In the genomic region with DNA sequence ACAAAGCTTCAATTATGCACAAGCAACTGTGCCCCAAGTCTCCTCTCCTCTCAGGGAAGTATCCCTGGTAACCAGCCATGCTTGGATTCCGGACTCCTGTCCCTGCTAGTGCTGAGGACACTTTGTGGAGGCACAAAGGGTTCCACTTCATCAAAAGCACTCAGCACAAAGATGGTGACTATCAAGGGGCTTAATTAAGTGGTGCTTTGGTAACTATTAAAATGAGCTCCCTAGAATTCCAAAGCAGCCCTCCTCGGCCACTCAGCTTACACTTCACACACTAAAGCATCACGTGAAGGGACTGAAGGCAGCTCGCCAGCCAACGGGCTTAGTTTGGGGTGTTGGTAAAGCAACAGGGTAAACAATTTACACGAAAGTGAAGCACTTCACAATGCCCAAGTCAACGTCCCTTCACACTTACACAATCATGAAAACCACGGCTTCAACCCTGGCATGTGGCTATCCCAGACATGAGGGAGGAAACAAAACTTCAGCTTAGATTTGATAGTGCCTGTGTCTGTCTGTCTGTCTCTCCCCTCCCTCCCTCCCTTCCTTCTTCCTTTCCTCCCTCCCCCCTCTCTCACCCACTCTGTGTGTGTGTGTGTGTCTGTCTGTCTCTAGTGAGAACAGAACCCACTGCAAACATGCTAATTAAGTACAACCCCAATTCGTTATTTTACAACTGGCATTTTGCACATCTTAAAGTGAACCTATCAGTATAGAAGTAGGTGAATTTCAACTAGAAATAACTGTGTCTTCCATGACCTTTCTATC, we compare ENCODE assay signal across 11 mouse cellular contexts. TPM values are rescaled to one million over a fixed set of nuclear protein-coding genes. Genes with fewer than 3 reads are reported as not detected.
DNase-seq lines count a peak whose midpoint lies in the region; ATAC-seq and TF ChIP-seq lines count a peak whose summit lies in the region.
"Had no signal": no experiment of that assay in that cellular context is flagged by ENCODE, and none has a peak within 500 bp of the region (broad histone marks: within the 10 kb centered on the region; RNA-seq: fewer than 3 reads in every experiment).

No protein-coding gene starts in this region.

- no peak overlapping the region for H3K4me2 ChIP-seq in hindbrain, embryonic 13.5 days
- no peak overlapping the region for H3K4me2 ChIP-seq in midbrain, embryonic 12.5 days (replicated peaks)
- no peak overlapping the region for H3K4me2 ChIP-seq in liver, embryonic 12.5 days
- H3K4me2 ChIP-seq: lung, embryonic 15.5 days had no signal

- no peak overlapping the region for H3K4me3 ChIP-seq in hindbrain, embryonic 13.5 days
- no peak overlapping the region for H3K4me3 ChIP-seq in midbrain, embryonic 12.5 days
- no peak overlapping the region for H3K4me3 ChIP-seq in liver, embryonic 12.5 days
- H3K4me3 ChIP-seq: lung, embryonic 15.5 days had no signal

- H3K9ac ChIP-seq in hindbrain, embryonic 13.5 days: no peak overlapping the region
- H3K9ac ChIP-seq in midbrain, embryonic 12.5 days (replicated peaks): no peak overlapping the region
- H3K9ac ChIP-seq in liver, embryonic 12.5 days: no peak overlapping the region
- H3K9ac ChIP-seq: lung, embryonic 15.5 days had no signal

- no peak for TF ChIP-seq CTCF in brain, embryonic 14.5 days (IDR thresholded peaks at IDR 0.05; ENCODE audit: borderline replicate concordance, extremely low read depth, insufficient read depth, insufficient read length)

- no peak for TF ChIP-seq POLR2A in brain, embryonic 14.5 days (IDR thresholded peaks at IDR 0.05; ENCODE audit: borderline replicate concordance, extremely low read depth, insufficient read depth, insufficient read length, poor library complexity, severe bottlenecking)

- H3K4me1 ChIP-seq in hindbrain, embryonic 13.5 days (replicated peaks): peaks cover 19% of the 10 kb centered on the region
- peaks cover 26% of the 10 kb centered on the region for H3K4me1 ChIP-seq in midbrain, embryonic 12.5 days
- peaks cover 22% of the 10 kb centered on the region; the same call in 1 of the 2 replicates for H3K4me1 ChIP-seq in liver, embryonic 12.5 days

- 0 out of 2 replicates have a peak overlapping the region, but pooled peaks have one; percentile 44 for H3K27ac ChIP-seq in hindbrain, embryonic 13.5 days
- H3K27ac ChIP-seq in midbrain, embryonic 12.5 days (replicated peaks): peak overlapping the region; percentile 16; the same call in 1 of the 2 replicates
- no peak overlapping the region for H3K27ac ChIP-seq in liver, embryonic 12.5 days
- H3K27ac ChIP-seq: lung, embryonic 15.5 days had no signal

- no peaks in the 10 kb centered on the region for H3K9me3 ChIP-seq in hindbrain, embryonic 13.5 days
- no peaks in the 10 kb centered on the region for H3K9me3 ChIP-seq in midbrain, embryonic 12.5 days
- H3K9me3 ChIP-seq in liver, embryonic 12.5 days (replicated peaks): no peaks in the 10 kb centered on the region
- H3K9me3 ChIP-seq: lung, embryonic 15.5 days had no signal

- H3K27me3 ChIP-seq in hindbrain, embryonic 13.5 days: peaks cover 20% of the 10 kb centered on the region
- H3K27me3 ChIP-seq in midbrain, embryonic 12.5 days: peaks cover 32% of the 10 kb centered on the region
- H3K27me3 ChIP-seq in liver, embryonic 12.5 days (replicated peaks): no peaks in the 10 kb centered on the region
- H3K27me3 ChIP-seq: lung, embryonic 15.5 days had no signal

- WGBS in hindbrain, embryonic 13.5 days: 33% methylated on average over 9 of the region's 9 CpGs
- WGBS in midbrain, embryonic 12.5 days: 37% methylated on average over 9 of the region's 9 CpGs
- 58% methylated on average over 9 of the region's 9 CpGs for WGBS in liver, embryonic 12.5 days (ENCODE audit: insufficient replicate concordance)

- DNase-seq in heart, adult 11 months: peak; percentile 61
- DNase-seq in heart, postnatal 36 days: no peak
- DNase-seq in brain, embryonic 14.5 days (ENCODE audit: low read depth): peak; percentile 95
- no peak for DNase-seq in thymus, postnatal 10 days (ENCODE audit: low spot score in 2 of 2)
- no peak for DNase-seq in thymus, postnatal 25 days
- DNase-seq: kidney, postnatal 14 days; spleen, adult 18-20 months had no signal

- no peaks in the 10 kb centered on the region for H3K36me3 ChIP-seq in hindbrain, embryonic 13.5 days
- 0 out of 2 replicates have a peak, but pooled peaks cover 3% of the 10 kb centered on the region for H3K36me3 ChIP-seq in midbrain, embryonic 12.5 days
- H3K36me3 ChIP-seq in liver, embryonic 12.5 days: peaks cover 5% of the 10 kb centered on the region; the same call in 1 of the 2 replicates
- H3K36me3 ChIP-seq: lung, embryonic 15.5 days had no signal

- peak; percentile 63 for ATAC-seq in hindbrain, embryonic 13.5 days (ENCODE audit: low FRiP score)
- ATAC-seq in midbrain, embryonic 12.5 days (ENCODE audit: low FRiP score, low read depth): peak; percentile 81
- no peak for ATAC-seq in liver, embryonic 12.5 days

- intact Hi-C loops in heart, postnatal 36 days (cut with DNase I): no loop called here

RNA-seq across cellular contexts. Expression of gene Cox10, which starts 27.9 kb away (rescaled TPM):
- total RNA-seq in heart, postnatal 36 days (2021): 10 to 100 TPM; 63.4 to 76.8 TPM
- polyA plus RNA-seq in brain, embryonic 14.5 days (2012; rRNA removed): 13.5 and 16.8 TPM in 2 replicates
- 22.6 and 23.9 TPM in 2 replicates for polyA plus RNA-seq in hindbrain, embryonic 13.5 days (2015; fragmentation: Nextera tagmentation; extraction: Ambion mirVana)
- 21.1 and 23.9 TPM in 2 replicates for polyA plus RNA-seq in midbrain, embryonic 12.5 days (2016; fragmentation: Nextera tagmentation; extraction: Ambion mirVana)
- polyA plus RNA-seq in liver, embryonic 12.5 days (2016; fragmentation: Nextera tagmentation; extraction: Ambion mirVana): 13.5 and 13.7 TPM in 2 replicates

Comparison
In these comparisons a context has a peak if more than half of its experiments do, and no peak if none do; other contexts are left out.
1. DNase-seq: peak in heart, adult 11 months (single experiment) and brain, embryonic 14.5 days (single experiment); none in heart, postnatal 36 days (0 of 2), thymus, postnatal 10 days (0 of 2) and thymus, postnatal 25 days (single experiment).